Mouse (Mus musculus) right cerebral cortex, postnatal 10 days (tissue): Measurements from ENCODE around the gene Zfp142.

ENCODE experiments used
- DNase-seq, 2 experiments: peaks; one replicate each; pipeline ENCODE4 v3.0.0; 2021; ENCODE audit warnings: low spot score in 2 of 2

Zfp142 gene

DNA sequence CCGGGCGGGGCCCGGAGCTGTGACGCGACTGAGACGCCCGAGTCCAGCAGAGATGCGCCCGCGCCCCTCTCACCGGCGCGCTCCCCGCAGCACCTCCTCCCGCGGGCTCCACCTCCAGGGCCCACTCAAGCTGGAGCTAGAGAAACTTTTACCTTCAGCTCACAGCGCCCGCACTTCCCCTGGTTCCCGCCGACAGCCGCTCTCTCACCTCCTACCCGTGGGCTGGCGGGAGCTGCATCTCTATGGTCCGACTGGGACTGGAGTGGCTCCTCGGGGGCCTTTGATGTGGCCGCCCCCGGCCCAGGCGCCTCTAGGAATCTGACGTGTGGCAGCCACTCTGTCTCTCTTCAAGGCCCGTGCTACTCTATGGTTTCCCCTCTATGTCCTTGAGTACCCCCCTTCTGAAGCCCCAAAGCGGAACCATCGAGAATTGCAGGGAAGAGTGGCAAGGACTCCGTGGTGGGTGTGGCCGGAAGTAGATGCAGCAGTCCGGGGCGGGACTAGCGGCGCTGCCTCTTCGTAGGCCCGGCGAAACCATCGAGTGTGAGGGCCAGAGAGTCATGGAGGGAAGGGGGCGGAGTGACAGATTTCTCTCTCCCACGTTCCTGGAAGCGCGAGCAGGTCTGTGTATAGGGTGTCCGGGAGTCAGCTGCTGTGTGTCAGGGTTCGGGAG is at the start of gene Zfp142, which contains the start of gene Bcs1l:
Gene Zfp142 (minus strand): TSS at position 474 of the 673 bp plus-strand sequence.
Gene Bcs1l (plus strand): TSS at position 517 of the 673 bp plus-strand sequence.
- DNase-seq = peak; percentile 99

DNA sequence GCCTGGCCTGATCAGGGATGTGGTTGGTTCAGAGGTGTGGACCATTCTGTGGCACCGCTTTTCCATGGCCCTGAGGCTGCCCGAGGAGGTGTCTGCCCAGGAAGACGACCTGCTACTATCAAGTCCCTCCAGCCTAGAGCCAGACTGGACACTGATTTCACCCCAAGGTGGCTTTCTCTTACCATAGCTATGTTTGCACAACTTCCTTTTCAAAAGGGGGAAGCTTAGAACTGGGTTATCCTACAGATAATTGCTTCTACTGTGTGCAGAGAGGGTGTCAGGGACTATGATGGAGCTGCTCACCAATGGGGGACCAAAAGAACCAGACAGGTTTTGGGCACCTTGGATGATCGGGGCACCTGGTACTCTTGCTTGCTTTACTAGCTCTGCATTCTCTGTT is 44.7 kb upstream of the Zfp142 start:
- DNase-seq = no peak

- DNase-seq = no peak
Observed at GRCm38 (mm10) chr1:74628001-74628400, 40.0 kb upstream of the Zfp142 start.

GRCm38 (mm10) chr1:74626076-74626475 is 38.0 kb upstream of the Zfp142 start:
- no peak for DNase-seq

GRCm38 (mm10) chr1:74624183-74624582 is 36.1 kb upstream of the Zfp142 start:
- DNase-seq = no peak

DNA sequence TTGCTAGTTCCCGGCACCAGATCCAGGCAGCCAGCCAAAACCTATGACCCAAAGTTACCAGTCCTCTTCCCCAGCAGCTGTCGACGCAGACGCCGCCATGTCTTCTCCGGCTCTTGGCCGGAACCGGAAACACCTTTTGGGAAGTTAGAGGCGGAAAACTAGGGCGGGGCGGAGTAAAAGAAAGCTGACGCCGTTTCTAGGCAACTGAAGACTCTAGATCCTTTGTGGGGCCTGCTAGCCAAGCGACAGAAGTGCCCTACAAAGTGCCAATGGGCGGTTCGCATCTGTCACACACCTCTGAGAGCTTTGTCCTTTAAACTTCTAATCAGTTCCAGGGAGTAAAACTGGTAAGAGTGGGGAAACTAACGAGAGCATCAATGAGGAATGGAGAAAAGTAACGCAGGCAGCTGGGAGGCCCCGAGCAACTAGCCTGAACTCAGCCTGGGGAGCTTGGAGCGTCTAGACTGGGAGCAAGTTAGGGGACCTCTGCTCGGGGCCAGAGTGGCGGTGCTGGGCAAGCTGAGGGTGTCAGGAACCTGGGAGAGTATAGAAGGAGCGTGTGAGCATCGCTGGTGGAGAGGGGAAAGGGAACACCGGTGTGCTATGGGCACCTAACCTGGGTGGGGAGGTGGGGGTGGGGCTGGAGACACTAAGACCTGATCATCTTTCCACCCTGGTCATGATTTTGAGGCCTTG is 13.4 kb upstream of the Zfp142 start, which contains the start of the genes Rnf25 and Stk36:
Gene Rnf25 (minus strand): TSS at position 131 of the 696 bp plus-strand sequence.
Gene Stk36 (plus strand): TSS at position 179 of the 696 bp plus-strand sequence.
- DNase-seq = peak; percentile 91 to 93

GRCm38 (mm10) chr1:74600501-74601266 is 12.6 kb upstream of the Zfp142 start:
- no peak for DNase-seq

DNA sequence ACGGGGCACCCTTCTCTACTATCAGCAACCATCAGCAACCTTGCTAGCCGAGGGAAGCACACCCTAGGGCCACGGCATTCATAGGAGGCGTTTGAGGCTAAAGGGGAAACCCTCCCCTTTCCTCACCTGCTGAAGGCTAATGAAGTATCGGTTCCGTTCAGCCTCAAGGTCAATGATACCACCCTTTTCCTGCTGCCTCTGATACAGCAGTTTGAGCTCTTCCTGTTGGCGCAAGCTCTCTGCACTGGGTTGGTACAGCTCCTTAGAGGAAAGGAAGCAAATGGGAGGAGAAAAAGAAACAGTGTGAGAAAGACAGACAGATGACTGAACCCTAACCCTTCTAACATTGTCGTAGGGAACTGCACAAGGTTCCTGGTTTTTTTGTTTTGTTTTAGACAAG is 6.4 kb upstream of the Zfp142 start:
- no peak for DNase-seq

DNA sequence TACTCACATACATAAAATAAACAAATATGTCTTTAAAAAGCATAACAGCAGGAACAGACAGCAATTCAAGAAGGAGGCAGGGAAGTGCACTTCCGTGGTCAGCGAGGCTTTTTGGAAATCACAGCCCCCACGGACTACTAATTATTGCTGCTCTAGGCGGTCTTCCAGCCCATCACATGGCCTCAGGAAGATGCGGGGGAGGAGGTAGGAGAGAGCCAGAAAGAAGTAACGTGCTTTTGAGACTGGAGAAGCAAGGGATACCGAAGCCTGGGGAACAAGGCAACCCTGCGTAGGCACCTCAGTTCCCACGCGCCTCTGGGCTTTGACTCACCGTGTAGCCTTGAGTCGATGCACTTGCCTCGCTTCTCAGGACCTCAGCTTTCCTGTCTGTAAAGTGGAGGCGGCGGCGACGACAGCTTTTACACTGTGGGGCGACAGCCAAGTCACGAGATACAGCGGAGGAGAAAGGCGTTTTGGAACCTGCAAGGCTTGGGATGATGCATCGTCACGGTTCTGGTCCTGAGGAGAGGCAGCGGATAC is 743 bp downstream of the Zfp142 start:
- DNase-seq = no peak

DNA sequence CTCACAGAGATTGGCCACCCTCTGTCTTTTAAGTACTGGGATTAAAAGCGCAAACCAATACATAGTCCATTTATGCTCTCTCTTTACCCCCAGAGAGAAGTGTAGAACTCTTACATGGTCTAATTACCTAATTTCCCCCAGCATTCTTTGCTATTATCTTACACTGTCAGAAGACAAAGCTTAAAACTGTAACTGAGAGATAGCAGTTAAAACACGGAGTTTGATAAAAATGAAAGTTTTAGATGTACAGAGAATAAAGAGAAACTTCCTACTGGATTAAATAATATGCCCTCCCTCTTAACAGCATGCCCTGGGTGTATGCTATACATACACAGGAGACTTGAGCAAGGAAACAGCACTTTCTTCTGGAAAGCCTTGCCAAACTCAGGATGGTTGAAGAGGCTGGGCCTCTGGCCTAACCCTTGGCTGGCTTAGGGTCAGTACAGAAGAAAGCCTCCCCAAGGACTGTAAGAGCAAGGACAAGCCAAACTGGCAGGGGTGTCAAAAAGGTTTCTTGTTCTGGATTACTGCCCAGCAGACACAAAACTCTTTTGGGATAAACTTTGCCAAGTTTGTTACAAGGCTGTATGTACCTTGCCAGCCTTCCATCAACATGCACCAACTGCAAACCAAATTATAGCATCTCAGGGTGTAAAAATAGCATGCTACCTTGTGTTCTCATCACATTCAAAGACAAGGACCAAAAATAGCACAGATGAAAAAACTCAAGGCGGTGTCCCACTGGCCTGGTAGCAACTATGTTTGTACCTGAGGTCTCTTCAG is 3.2 kb downstream of the Zfp142 start:
- DNase-seq = peak in 1 of 2 experiments; percentile 45

GRCm38 (mm10) chr1:74582621-74583020 is 5.4 kb downstream of the Zfp142 start:
- DNase-seq = no peak

- no peak for DNase-seq
Observed at GRCm38 (mm10) chr1:74569739-74570719, 18.0 kb downstream of the Zfp142 start.

DNA sequence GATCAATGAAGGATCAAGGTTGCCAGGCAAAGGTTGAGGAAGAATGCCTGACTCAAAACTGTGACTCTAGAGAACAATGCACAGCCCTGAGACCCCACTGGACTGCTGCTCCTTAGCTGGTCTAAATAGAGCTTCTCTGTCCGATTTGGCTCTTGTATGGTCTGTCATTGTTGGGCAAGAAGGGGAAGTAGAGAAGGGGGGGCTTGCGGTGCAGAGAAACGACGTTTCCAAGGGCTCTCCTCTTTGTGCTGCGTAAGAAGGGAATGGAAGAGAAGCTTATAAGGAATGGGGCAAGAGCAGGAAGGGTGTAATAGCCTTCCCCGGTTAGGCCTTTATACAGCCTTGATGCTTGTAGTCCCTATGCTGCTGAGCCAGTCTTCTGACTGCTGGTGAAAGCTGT is 22.2 kb downstream of the Zfp142 start:
- DNase-seq = no peak

DNA sequence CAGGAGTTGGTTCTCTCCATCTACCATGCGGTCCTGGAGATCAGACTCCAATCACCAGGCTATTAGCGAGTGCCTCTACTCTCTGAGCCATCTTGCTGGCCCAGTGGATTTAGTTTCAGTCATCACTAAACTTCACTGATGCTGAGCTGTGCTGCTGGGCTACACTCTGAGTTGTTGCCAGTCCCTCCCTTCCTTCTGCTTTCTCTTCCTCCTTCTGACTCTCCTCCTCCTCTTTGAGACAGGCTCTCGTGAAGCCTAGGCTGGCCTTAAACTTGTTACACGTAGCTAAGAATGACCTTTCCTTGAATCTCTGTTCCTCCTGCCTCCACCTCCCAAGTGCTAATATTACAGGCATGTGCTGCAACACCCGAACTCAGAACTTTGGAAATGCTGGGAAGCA is 29.0 kb downstream of the Zfp142 start:
- no peak for DNase-seq

- DNase-seq = no peak
Observed at GRCm38 (mm10) chr1:74544184-74544583, 43.9 kb downstream of the Zfp142 start, which contains the start of gene Usp37. TSS of gene Usp37 (minus strand) at chr1:74544284.

DNA sequence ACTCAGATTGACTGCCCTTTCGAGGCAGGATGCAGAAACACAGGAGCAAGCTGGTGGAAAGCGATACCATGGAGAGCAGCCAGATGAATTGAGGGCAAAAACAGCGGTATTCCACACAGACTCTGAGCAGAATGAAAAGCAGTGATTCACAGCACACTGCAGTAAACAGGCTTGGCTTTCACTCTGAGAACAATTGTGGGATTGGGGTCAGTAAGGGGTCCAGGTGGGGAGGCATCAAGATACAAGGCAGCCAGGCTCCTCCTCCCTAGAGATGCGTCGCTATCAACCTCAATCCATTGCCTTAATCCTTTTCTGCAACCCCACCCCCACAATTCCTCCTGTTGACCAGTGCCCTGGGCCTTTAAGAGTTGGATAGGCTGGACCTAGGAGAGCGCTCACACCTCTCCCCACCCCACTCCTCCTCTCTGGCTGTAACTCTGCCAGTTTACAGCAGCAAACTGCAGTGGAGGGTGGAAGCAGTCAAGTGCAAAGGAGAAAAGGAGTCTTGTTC is 45.5 kb downstream of the Zfp142 start, which contains the start of gene Plcd4:
Gene Plcd4 (plus strand): TSS at position 438 of the 511 bp plus-strand sequence.
- DNase-seq = peak; percentile 54 to 63

DNA sequence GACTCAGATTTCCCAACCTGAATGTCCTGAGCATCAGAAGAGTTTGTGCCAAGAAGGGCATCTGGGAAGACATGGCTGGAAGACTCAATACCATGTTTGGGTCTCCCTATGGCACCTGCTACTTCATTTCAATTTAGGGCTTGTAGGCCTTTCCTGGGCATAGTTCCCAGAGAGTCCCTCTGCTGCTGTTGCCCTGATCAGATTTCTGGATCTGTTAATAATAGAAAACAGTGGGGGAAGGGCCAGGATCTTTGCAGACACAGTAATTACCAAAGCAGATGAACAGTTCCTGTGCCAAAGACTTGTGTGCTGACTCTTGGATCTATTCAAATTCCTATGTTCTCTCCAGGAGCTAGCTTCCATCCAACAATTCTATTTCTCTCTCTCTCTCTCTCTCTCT is 49.4 kb downstream of the Zfp142 start:
- peak; percentile 38 to 48 for DNase-seq

GRCm38 (mm10) chr1:74528589-74528988 is 59.5 kb downstream of the Zfp142 start:
- no peak for DNase-seq

DNA sequence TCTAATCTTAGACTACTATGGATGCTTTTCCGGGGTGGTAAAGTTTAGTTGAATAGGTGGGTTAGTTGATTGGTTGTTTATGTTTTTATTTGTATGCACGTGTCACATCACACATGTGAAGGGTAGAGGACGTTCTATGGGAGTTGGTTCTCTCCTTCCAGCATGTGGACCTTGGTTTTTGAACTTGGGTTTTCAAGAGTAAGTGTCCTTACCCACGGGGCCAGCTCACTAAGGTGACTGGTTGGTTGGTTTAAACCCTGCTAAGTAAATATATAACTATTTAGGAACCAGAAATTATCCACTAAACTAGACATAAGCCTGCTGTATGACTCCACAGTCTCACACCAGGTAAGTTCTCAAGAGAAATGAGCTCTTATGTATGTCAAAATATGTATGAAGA is 63.3 kb downstream of the Zfp142 start:
- no peak for DNase-seq

- DNase-seq = no peak
Observed at GRCm38 (mm10) chr1:74519875-74520274, 68.2 kb downstream of the Zfp142 start.
